Mouse (Mus musculus) left cerebral cortex, postnatal 10 days (tissue): ENCODE data around the gene Pdgfd. TPM values are rescaled to one million over a fixed set of nuclear protein-coding genes. Genes with fewer than 3 reads are reported as not detected.
"Not testable (repeated sequence)": the region's sequence is repeated elsewhere in the genome, so short reads cannot be mapped to it uniquely, and the experiment has no call there.

Source experiments
- DNase-seq, 2 experiments: peaks; one replicate each; pipeline ENCODE4 v3.0.0; 2021 to 2022; ENCODE audit warnings: low spot score in 2 of 2, mixed read lengths in 1 of 2; ENCODE audit errors: extremely low spot score in 1 of 2
- intact Hi-C: fragments of 180-260 bp; cut with DNase I; formaldehyde crosslinking; loops from one replicate; pipeline ENCODE4 v1.15.1; 2025
- total RNA-seq, 2 experiments: library from RNA; stranded (reverse); gene quantifications; 2 replicates each; pipeline ENCODE4 v1.2.3; 2021

The Pdgfd gene
- 1 to 10 TPM; 1.9 to 2.5 TPM for total RNA-seq

GRCm38 (mm10) chr9:6168391-6169037 lies at the start of gene Pdgfd:
TSS of gene Pdgfd (plus strand) at chr9:6168584.
- DNase-seq = peak; percentile 1 to 83
- intact Hi-C loops = no loop called here

GRCm38 (mm10) chr9:6169038-6169431 lies 651 bp downstream of the Pdgfd start:
- intact Hi-C loops = no loop called here
- peak in 1 of 2 experiments; percentile 20 for DNase-seq

DNA sequence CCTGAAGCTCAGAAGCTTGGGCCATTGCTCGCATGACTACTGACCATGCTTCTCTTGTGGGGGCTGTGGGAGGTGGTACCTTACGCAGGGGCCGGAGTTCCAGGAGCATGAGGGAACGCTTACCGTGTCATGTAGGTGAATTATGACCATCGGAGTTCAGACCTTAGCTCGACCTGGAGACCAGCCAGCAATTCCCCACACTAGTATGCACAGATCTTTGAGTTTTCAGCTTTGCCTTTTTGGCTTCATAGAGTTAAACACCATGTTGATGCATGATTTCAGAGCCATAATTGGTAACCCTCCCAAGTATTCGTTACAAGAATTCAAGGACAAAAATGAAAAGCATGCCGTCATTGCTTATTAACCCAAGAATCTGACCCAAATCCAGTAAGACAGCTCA lies 2.6 kb downstream of the Pdgfd start:
- DNase-seq = no peak
- intact Hi-C loops = no loop called here

- DNase-seq = no peak
- intact Hi-C loops = no loop called here
Observed at GRCm38 (mm10) chr9:6173276-6173675, 4.9 kb downstream of the Pdgfd start.

GRCm38 (mm10) chr9:6175731-6176130 lies 7.3 kb downstream of the Pdgfd start:
- intact Hi-C loops = no loop called here
- no peak for DNase-seq

DNA sequence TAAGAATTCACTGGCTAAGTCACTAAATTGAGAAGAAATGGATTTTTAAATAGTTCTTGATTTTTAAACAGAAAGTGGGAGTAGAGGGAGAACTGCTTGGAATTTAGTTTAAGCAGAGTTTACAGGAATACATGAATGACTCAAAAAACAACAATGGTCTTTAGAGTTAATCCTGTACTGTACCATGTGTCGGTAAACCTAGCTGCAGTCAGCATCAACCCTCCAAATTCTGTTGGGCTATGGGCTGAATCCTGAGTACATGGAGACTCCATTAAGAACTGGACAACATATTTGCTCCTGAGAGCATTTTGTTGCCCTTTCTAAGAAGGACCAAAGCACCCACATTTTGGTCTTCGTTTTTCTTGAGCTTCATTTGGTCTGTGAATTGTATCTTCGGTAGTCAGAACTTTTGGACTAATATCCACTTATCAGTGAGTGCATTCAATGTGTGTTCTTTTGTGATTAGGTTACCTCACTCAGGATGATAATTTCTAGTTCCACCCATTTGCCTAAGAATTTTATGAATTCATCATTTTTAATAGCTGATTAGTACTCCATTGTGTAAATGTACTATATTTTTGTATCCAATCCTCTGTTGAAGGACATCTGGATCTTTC lies 14.0 kb downstream of the Pdgfd start:
- no peak for DNase-seq
- intact Hi-C loops = no loop called here

GRCm38 (mm10) chr9:6187955-6188354 lies 19.6 kb downstream of the Pdgfd start:
- no peak for DNase-seq
- intact Hi-C loops = no loop called here

GRCm38 (mm10) chr9:6193352-6193751 lies 25.0 kb downstream of the Pdgfd start:
- DNase-seq = no peak
- intact Hi-C loops = no loop called here

DNA sequence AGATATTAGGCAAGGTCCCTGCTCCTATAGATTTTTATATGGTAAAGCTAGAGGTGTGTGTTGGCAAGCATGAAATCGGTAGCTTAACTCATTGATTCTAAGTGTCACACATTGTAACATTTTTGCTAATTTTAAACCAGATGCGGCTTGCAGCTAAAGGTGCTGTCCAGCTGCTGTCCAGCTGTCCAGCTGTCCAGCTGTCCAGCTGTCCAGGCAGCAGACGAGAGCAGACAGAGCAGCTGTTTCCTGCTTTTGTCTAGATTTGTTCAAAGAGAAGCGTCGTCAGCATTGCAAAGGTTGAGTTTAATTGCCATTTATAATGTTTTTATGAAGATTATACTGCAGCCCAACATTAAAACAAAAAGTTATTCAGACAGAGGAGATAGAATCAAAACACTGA lies 44.5 kb downstream of the Pdgfd start:
- intact Hi-C loops = no loop called here
- no peak for DNase-seq

DNA sequence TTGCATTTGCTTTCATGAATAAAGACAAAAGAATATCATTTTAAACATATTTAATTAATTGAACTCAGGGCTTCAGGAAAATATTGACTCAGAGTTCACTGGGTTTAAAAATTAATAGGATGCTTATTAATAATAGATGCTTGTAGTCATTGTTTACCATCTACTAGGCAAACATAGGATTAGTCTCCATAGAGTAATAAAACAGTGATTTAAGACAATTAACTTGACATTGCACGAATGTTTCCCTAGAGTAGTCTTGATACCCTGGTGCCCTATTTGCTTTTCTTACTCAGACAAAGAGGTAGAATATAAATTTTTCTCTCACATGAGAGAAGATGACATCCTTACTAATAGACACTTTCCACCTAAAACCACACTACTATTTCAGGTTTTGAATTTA lies 49.1 kb downstream of the Pdgfd start:
- intact Hi-C loops = no loop called here
- no peak for DNase-seq

DNA sequence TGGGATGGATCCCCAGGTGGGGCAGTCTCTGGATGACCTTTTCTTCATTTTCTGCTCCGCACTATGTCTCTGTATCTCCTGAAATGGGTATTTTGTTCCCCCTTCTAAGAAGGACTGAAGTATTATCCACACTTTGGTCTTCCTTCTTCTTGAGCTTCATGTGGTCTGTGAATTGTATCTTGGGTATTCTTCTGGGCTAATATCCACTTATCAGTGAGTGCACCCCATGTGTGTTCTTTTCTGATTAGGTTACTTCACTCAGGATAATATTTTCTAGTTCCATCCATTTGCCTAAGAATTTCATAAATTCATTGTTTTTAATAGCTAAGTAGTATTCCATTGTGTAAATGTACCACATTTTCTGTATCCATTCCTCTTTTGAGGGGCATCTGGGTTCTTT lies 67.6 kb downstream of the Pdgfd start:
- intact Hi-C loops, DNase-seq: not testable (repeated sequence)

DNA sequence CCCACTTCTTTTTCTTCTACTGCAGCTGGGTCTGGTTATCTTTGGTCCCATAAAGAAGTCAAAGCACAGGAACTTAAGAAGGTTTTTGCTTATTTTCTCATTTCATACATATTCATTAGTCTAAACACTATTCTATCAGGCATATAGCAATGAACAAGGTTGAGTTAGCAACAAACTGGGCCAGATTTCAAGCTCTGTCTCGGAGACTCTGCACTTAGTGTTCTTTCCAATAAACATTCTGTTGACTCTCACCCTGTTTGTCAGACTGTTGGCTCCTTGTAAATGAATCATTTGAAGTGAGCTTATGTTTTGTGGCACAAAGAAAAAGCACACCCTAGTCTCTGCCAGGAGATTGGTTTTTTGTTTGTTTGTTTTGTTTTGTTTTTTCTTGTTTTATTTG lies 81.9 kb downstream of the Pdgfd start:
- intact Hi-C loops = no loop called here
- DNase-seq = no peak

- intact Hi-C loops = no loop called here
- DNase-seq = no peak
Observed at GRCm38 (mm10) chr9:6251990-6252389, 83.6 kb downstream of the Pdgfd start.

DNA sequence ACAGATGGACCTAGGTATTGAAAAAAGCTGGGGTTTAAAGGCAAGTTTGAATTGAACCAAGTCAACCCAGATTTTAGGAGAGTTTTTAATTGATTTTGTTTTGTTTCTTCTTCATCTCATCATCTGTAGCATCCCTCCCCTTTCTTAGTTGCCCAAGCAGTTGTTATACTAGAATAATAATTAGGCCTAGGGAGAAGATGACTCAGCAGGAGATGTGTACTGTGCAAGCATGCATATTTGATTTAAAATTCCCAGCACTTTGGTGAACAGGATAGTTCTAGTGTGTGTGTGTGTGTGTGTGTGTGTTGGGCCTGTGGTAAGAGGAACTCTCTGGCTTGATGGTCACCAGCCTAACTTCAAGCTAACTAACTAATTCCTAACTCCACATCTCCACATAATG lies 88.7 kb downstream of the Pdgfd start:
- DNase-seq = no peak
- intact Hi-C loops = no loop called here

DNA sequence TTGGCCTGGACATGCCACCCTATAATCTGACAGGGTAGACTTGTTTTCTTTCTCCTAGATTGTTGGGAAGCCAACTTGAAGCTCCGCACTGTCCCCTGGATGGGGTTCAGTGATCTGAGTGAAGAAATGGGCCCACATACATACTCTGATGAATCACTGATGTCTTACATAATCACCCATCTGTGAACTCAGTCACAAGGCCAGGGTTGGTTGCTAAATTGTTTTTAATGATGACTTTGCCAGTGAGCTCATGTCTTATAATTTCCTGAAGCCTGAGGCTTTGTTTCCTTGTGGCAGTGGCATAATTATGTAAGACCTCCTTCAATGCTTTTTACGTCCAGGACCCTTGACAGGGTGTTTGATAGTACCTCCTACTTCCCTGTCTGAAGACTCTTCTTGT lies 96.4 kb downstream of the Pdgfd start:
- intact Hi-C loops = no loop called here
- DNase-seq = no peak

DNA sequence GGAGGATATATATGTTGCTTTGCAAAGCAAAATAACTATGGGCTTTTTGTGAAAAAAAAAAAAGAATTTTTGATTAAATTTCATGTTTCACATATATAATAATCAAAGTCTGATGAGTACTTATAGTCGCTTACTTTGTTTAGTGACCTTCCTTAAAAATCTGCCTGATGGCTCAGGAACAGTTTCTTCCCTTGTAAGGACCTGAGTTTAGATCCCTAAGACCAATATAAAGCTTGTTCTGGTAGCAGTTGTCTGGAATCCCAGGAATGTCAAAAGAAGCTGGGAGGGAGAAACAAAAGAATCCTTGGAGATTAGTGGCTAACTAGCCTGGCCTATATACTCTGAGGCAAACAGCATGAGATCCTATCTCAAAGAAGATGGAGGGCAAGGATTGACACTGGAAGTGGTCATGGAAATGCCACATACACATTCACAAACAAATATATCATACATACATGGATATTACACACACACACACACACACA lies 101.5 kb downstream of the Pdgfd start, which contains the start of gene Ddi1:
Gene Ddi1 (minus strand): TSS at position 51 of the 485 bp plus-strand sequence.
- DNase-seq = no peak
- intact Hi-C loops = no loop called here

DNA sequence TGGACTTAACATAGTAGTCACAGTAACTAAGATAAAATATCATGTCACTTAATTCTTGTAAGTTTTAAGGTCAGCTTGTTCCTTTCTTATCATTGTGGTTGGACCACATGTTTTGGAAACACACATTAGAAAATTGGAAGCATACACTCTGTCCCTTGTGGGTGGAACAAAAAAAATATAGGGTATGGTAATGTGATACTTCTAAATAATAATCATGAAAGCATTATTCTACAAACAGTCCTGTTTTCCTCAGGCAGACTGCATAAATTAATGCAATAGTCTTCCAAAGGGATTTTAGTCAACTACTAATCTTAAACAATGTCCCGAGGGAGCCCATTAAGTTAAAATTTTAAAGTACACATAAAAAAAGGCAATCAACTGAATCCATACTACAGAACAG lies 108.0 kb downstream of the Pdgfd start:
- no peak for DNase-seq
- intact Hi-C loops = no loop called here

- DNase-seq = no peak
- intact Hi-C loops = no loop called here
Observed at GRCm38 (mm10) chr9:6277526-6277925, 109.1 kb downstream of the Pdgfd start.

DNA sequence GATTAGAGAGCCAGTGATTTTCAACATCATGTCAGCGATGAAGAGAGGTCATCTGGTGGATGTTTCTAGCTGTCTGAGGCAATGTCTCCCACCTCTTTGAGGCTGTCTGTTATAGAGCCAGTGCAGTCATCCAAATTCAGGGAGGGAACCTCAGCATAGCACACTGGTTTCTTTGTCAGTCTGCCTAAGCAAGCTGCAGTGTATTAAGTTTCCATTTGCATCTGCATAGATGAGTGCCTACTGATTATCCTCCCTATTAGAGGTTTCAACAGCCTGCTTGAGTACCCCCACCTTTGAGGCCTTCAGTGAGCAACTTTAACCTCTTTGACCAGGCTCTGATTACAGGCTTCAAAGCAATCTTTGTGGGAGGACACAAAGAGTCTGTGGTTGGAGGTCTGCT lies 118.4 kb downstream of the Pdgfd start:
- intact Hi-C loops = no loop called here
- DNase-seq = no peak

- no peak for DNase-seq
- intact Hi-C loops = no loop called here
Observed at GRCm38 (mm10) chr9:6289211-6289696, 120.9 kb downstream of the Pdgfd start.
